Mouse (Mus musculus): Measurements from ENCODE around the gene Ciapin1. TPM values are rescaled to one million over a fixed set of nuclear protein-coding genes. Genes with fewer than 3 reads are reported as not detected.

Gene Ciapin1
- total RNA-seq, 4 experiments from 2014 or later: 62.0 to 88.0 (median 71.0) TPM

DNA sequence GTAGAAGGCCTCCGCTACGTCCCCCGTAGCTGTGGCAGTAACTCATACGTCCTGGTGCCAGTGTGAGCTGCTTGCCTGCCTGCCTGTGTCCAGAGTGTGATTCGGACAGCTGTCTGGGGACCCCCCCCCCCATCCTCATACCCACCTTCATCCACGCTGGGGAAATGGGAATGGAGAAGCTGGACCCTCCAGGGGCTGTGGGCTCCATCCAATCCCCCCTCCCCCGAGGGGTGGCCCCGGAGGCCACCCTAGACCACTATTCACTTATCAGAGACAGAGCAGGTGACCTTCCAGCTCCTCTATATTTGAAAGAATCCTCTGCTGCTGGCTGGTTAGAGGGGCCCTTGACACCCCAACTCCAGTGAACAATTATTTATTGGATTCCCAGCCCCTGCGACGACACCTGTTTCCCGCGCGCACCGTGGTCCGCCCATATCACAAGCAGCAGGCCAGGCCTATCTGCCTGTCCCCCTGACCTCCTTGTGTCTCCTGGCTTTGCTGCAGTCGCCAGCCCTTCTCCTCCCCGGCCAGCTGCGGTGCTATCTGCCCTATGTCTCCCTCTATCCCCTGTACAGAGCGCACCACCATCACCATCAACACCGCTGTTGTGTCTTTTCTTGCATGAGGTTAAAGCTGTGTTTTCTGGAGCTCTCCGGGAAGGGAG is 57.5 kb downstream of the Ciapin1 start:
- DNase-seq (ENCODE audit: low spot score in 2 of 2): no peak

DNA sequence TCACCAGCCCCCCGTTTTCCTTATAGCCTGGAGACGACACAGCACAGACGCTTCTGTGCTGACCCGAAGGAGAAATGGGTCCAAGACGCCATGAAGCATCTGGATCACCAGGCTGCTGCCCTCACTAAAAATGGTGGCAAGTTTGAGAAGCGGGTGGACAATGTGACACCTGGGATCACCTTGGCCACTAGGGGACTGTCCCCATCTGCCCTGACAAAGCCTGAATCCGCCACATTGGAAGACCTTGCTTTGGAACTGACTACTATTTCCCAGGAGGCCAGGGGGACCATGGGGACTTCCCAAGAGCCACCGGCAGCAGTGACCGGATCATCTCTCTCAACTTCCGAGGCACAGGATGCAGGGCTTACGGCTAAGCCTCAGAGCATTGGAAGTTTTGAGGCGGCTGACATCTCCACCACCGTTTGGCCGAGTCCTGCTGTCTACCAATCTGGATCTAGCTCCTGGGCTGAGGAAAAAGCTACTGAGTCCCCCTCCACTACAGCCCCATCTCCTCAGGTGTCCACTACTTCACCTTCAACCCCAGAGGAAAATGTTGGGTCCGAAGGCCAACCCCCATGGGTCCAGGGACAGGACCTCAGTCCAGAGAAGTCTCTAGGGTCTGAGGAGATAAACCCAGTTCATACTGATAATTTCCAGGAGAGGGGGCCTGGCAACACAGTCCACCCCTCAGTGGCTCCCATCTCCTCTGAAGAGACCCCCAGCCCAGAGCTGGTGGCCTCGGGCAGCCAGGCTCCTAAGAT is 58.4 kb downstream of the Ciapin1 start:
- no peak for DNase-seq (ENCODE audit: low spot score in 2 of 2)

DNA sequence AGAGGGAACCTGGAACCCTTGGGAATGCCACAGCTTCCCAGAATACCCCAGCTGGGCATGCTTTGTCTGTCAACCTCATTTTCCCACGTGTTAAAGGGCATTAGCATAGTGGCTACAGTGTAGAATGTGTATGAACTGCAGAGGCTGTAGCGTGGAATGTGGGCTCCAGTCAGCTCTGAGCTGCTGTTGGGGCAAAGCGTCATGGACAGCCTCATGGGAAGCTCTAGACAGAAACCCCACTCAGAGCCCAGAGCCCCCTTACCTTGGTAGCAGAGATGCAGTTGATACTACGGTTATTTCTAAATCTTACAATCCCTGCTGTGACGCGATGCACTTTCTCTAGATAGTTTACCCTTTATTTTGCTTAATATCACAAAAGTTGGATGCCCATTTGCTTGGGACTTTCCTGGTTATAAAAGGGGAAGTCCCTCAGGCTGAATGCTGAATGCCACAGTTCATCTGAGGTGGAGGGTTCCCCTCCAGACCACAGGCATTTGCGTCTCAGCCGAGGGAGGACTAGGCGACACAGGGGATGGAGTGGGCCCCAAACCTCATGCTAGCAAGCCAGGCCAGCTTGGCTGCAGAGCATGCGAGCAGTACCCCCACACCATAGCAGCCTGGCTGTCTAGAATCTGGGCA is 59.1 kb downstream of the Ciapin1 start:
- DNase-seq (ENCODE audit: low spot score in 2 of 2): no peak

DNA sequence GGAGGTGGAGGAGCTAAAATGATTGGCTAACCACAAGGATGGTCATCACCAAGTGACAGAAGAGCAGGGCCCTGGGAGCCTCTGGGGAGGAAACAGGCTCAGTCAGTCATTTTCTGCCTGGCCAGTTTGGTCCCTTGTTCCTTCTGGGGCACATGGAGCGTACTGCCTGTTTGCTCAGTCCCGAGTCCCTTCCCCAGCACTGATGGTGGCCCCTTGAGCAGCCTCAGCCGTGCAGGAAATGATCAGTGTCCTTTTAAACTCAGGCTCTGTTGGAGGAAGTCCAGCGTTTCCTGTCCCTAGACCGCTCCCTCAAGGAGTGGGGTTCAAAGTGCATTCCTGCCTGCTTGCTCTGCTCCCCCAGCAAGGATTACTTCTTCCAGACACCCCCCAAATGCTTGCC is 59.7 kb downstream of the Ciapin1 start:
- DNase-seq (ENCODE audit: low spot score in 2 of 2): no peak

DNA sequence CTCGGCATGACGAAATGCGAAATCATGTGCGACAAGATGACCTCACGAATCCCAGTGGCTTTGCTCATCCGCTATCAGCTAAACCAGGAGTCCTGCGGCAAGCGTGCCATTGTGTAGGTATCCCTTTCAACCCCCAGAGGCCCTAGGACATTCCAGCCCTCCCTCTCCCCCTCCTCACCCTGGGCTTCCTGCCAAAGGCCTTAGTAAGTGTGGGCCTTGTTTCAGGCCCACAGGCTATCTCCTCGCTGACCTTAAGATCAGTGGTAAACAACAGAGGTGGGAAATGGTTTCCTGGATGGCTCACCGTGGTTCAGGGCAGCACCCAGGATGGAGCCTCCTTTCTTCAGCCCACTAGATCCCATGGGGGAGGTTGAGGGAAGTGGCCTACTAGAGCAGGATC is 60.1 kb downstream of the Ciapin1 start:
- no peak for DNase-seq (ENCODE audit: low spot score in 2 of 2)

DNA sequence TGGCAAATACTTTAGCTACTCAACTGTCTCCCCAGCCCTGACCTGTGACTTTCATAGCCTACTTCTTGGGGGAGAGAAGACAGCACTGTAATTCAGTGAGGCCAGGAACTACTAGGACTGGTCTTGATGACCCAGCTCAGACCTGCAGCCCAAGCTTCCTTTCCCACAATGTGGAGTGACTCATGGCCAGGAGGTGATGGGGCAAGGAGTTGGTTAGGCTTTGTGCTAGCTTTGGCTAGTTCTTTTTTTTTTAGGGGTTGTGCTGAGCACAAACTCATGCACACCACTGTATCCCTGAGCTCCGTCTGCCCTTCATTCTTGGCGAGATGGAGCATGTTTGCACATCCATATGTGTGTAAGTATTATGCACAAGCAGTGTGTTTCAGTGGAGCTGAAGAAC is 61.8 kb downstream of the Ciapin1 start:
- no peak for DNase-seq (ENCODE audit: low spot score in 2 of 2)

DNA sequence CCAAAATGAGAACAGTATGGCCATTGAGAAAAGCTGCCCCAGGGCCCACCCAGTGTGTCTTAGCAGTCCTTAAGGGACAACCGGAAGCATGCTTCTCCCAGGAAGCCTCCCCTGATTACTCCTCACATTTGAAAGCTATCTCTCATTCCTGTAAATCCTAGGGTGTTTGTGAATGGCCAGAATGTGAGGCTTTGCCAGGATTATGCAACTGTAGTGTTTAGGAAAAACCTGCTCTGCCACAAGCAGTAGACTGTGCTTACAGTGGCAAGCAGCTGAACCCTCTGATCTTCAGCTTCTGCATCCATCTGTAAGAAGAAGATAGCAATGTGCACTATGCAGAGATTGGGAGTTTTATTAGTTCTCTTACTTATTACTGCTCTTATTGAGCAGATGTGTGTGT is 63.6 kb downstream of the Ciapin1 start:
- no peak for DNase-seq (ENCODE audit: low spot score in 2 of 2)

DNA sequence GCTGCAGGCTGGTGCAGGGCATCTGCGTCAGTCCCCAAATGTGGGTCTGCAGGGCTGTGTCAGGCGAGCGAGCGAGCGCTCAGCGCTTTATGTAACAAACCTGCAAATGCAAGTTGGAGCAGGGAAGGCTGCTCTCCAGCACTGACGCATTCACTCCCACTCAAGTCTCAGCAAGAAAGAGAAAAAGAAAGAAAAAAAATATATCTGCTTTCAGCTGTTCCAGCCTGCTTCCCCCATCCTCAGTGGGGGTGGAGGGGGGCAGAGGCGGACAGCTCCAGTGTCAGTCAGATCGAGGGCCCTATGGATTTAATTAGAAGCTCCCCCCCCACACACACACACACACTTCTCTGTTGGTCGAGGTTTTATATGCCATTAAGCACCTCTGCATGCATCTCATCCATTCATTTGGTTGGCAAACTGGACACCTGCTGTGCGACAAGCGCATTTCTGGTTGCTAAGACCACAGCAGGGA is 64.4 kb downstream of the Ciapin1 start:
- peak; percentile 70 to 72 for DNase-seq (ENCODE audit: low spot score in 2 of 2)

DNA sequence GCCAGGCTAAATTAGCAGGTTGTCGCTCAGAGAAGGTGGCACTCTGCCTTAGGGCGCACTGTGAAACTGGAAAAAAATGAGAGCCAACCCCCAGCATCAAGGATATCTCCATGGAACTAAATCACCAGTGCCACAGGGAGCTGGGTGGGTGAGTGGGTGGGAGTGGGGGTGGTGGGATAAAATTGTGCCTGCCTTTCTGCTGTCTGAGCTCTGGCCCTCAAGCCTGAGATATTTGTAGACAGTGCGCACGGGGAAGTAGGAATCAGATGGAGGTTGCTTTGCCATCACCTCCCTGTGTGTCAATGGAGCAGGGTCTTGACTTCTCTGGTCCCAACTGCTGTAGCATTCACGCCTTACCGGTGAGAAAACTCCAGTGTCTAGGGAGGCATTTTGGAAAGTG is 65.1 kb downstream of the Ciapin1 start:
- peak in 1 of 2 experiments; percentile 41 for DNase-seq (ENCODE audit: low spot score in 2 of 2)

DNA sequence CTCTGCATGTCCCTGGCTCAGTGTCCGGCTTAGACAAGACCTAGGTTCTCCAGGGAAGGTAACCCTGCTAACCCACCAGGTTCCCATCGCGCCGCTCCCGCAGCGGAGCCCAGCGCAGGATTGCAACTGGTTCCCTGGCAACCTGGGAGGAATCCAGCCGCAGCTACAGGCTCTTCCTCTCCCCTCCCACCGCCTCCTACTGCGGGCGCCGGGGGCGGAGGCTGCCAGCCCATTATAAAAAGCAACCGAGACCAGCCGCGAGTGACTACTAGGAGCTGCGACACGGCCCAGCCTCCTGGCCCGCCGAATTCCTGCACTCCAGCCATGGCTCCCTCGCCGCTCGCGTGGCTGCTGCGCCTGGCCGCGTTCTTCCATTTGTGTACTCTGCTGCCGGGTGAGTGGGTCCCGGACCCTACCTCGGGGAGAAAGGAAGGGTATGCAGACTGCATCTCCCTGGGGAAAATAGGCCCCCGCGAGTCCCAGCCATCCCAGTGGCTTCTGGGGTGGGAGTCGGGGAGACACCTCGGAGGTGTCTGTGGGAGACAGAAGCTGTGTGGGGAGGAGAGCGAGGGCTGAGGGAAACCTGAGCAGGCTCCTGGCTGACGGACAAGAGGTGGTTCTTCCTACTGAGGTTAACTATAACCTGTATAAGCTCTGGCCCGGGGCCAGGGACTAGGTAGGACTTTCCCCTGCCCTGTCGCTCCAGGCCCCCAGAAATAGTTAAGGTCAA is 66.1 kb downstream of the Ciapin1 start, which contains the start of gene Cx3cl1:
TSS of gene Cx3cl1 (plus strand) at position 69 of the 730 bp plus-strand sequence.
- peak; percentile 84 to 88 for DNase-seq (ENCODE audit: low spot score in 2 of 2)

DNA sequence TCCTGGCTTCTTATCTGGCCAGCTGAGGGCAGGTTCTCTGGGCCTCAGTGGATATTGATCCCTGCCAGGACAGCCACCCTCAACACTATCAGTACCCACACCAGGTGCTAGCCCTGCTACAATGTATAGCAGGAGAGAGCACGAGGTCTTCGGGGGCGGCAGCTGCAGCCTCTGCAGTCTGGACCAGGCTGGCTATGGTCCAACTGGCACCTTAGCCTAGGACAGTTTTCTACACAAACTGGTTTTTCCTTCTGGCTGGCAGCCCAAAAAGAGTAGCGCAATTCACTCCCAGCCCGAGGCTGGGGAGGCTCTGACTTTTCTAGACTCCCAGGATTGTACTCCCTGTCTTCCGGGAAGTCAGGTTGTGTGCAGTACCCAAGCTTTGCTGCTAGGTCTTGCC is 67.2 kb downstream of the Ciapin1 start:
- DNase-seq (ENCODE audit: low spot score in 2 of 2): no peak

Other genes starting within 250 kb of the Ciapin1 start
- 10 to 100 TPM; 25.5 to 30.5 (median 27.0) TPM for gene Rspry1, start 236.4 kb downstream of the Ciapin1 start, total RNA-seq (2022)
- gene Fam192a, start 236.4 kb downstream of the Ciapin1 start, total RNA-seq (2022): 10 to 100 TPM; 36.1 to 44.1 (median 40.0) TPM
- gene Arl2bp, start 171.8 kb downstream of the Ciapin1 start, total RNA-seq (2022): 100 to 1,000 TPM; 138 to 156 (median 154) TPM
- 10 to 100 TPM; 29.6 to 61.0 (median 49.6) TPM for gene Pllp, start 142.1 kb downstream of the Ciapin1 start, total RNA-seq (2022)
- gene Ccl22, start 92.8 kb downstream of the Ciapin1 start, total RNA-seq (2022): under 1 TPM in 2 of 4 experiments, not detected in 2; 0.33 to 0.40 TPM
- 100 to 1,000 TPM; 333 to 386 (median 359) TPM for gene Cx3cl1, start 66.3 kb downstream of the Ciapin1 start, total RNA-seq (2022)
- gene Ccl17, start 27.9 kb downstream of the Ciapin1 start, total RNA-seq (2022): 10 to 100 TPM in 1 of 4 experiments, 1 to 10 TPM in 3; 3.7 to 10.8 (median 6.9) TPM
- gene Coq9, start within 50 bp of the Ciapin1 start, total RNA-seq (2022): 10 to 100 TPM; 83.6 to 98.9 (median 87.1) TPM
- 10 to 100 TPM; 62.9 to 80.4 (median 72.9) TPM for gene Polr2c, start 19.1 kb upstream of the Ciapin1 start, total RNA-seq (2022)
- gene Dok4, start 38.0 kb upstream of the Ciapin1 start, total RNA-seq (2022): 10 to 100 TPM; 18.1 to 22.7 (median 19.8) TPM
- gene Ccdc102a, start 79.7 kb upstream of the Ciapin1 start, total RNA-seq (2022): 1 to 10 TPM; 1.0 to 2.6 (median 1.4) TPM
- gene Adgrg5, start 85.3 kb upstream of the Ciapin1 start, total RNA-seq (2022): under 1 TPM in 2 of 4 experiments, not detected in 2; 0.73 to 0.85 TPM
- gene Adgrg1, start 136.4 kb upstream of the Ciapin1 start, total RNA-seq (2022): 10 to 100 TPM; 81.5 to 97.4 (median 90.2) TPM
- under 1 TPM in 3 of 4 experiments, not detected in 1; 0.20 to 0.47 (median 0.27) TPM for gene Adgrg3, start 179.3 kb upstream of the Ciapin1 start, total RNA-seq (2022)
- 1 to 10 TPM; 1.7 to 3.6 (median 1.8) TPM for gene Drc7, start 216.7 kb upstream of the Ciapin1 start, total RNA-seq (2022)
- gene Katnb1, start 242.8 kb upstream of the Ciapin1 start, total RNA-seq (2022): 10 to 100 TPM; 41.0 to 47.8 (median 43.0) TPM